Mouse (Mus musculus) megakaryocyte, embryonic 14.5 days (primary cell): ENCODE results near the gene Tmc4. TPM values are rescaled to one million over a fixed set of nuclear protein-coding genes. Genes with fewer than 3 reads are reported as not detected.
A peak's percentile ranks its signal among the peaks of the same experiment; 100 is the strongest.

ENCODE experiments used
- H3K27me3 ChIP-seq: replicated peaks from 2 replicates; pipeline ENCODE3; 2012; ENCODE audit warnings: inconsistent platforms
- H3K36me3 ChIP-seq: replicated peaks from 2 replicates; pipeline ENCODE3; 2012; ENCODE audit warnings: low read length, inconsistent platforms, mixed read lengths
- H3K4me1 ChIP-seq: 2 replicates; pipeline ENCODE4 v1.6.1; 2012; ENCODE audit warnings: inconsistent platforms
- H3K4me3 ChIP-seq: replicated peaks from 2 replicates; pipeline ENCODE3; 2012; ENCODE audit warnings: moderate library complexity, mild to moderate bottlenecking, inconsistent platforms
- H3K9me3 ChIP-seq: 2 replicates; pipeline ENCODE4 v1.6.1; 2012; ENCODE audit warnings: inconsistent platforms
- FLI1 ChIP-seq: IDR thresholded peaks from 2 replicates; pipeline ENCODE4 v1.6.1; 2012; ENCODE audit warnings: low read length, inconsistent platforms, mixed read lengths
- GATA1 ChIP-seq: IDR thresholded peaks from 3 replicates; pipeline ENCODE4 v1.6.1; 2012; ENCODE audit warnings: mixed read lengths, low read length, inconsistent platforms, borderline replicate concordance
- polyA plus RNA-seq: library from polyadenylated mRNA; stranded (reverse); fragments of >175 nt; gene quantifications from 2 replicates; pipeline ENCODE4 v1.2.3, GENCODE M21; 2012; ENCODE audit warnings: low replicate concordance; ENCODE audit not compliant: insufficient read depth

Gene Tmc4
- polyA plus RNA-seq, 1 experiment: 3.3 TPM

- Histone ChIP-seq H3K9me3 (no peaks in the 10 kb centered on the region), H3K4me1 (peaks cover 46% of the 10 kb centered on the region), H3K36me3 (peaks cover 59% of the 10 kb centered on the region), H3K27me3 (no peaks in the 10 kb centered on the region), H3K4me3 (peak within 1 kb of the TSS; percentile 99)
- no peak for TF ChIP-seq GATA1
- no peak for TF ChIP-seq FLI1
These were observed 15.1 kb upstream of the Tmc4 start, which contains the start of gene Tsen34 for GRCm38 (mm10) chr7:3692382-3692986. Gene Tsen34 (plus strand): TSS chr7:3692863.

- H3K4me1 ChIP-seq: peaks cover 46% of the 10 kb centered on the region
- peaks cover 59% of the 10 kb centered on the region for H3K36me3 ChIP-seq
- H3K27me3 ChIP-seq: no peaks in the 10 kb centered on the region
- peak overlapping the region; percentile 99 for H3K4me3 ChIP-seq
- TF ChIP-seq GATA1: no peak
- no peak for TF ChIP-seq FLI1
- no peaks in the 10 kb centered on the region for H3K9me3 ChIP-seq
These were observed 14.6 kb upstream of the Tmc4 start for GRCm38 (mm10) chr7:3691919-3692318.

- Histone ChIP-seq H3K36me3 (peaks cover 96% of the 10 kb centered on the region), H3K9me3 (no peaks in the 10 kb centered on the region), H3K4me1 (peaks cover 44% of the 10 kb centered on the region), H3K27me3 (no peaks in the 10 kb centered on the region), H3K4me3 (no peak overlapping the region)
- no peak for TF ChIP-seq FLI1
These were observed 8.2 kb upstream of the Tmc4 start for GRCm38 (mm10) chr7:3685400-3686187.

- Histone ChIP-seq H3K4me1 (peaks cover 39% of the 10 kb centered on the region), H3K9me3 (no peaks in the 10 kb centered on the region), H3K4me3 (no peak overlapping the region), H3K36me3 (peaks cover 95% of the 10 kb centered on the region), H3K27me3 (no peaks in the 10 kb centered on the region)
- TF ChIP-seq GATA1 (no peak), FLI1 (no peak)
These were observed 7.3 kb upstream of the Tmc4 start for GRCm38 (mm10) chr7:3684698-3685097.

- TF ChIP-seq GATA1 (no peak), FLI1 (no peak)
- Histone ChIP-seq H3K9me3 (no peaks in the 10 kb centered on the region), H3K4me1 (peaks cover 39% of the 10 kb centered on the region), H3K36me3 (peaks cover 94% of the 10 kb centered on the region), H3K27me3 (no peaks in the 10 kb centered on the region), H3K4me3 (no peak overlapping the region)
These were observed 6.7 kb upstream of the Tmc4 start for GRCm38 (mm10) chr7:3683908-3684550.

DNA sequence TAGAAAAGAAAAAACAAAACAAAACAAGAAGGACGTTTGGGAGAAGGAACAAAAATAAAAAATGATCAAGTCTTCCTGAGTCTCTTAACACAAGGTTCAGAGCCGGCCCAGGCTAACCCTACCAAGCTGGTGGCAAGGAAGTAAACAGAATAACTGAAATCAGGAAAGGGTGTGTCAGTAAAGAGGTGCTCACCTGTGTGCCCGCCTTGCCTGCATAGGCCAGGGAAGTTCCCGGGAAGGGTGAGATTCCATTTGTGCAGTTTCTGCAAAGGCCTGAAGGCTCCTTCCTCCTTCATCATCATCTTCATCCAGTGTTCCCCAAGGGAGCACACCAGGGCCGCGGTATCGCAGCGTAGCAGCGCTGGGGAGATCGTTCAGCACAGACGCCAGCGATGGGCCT is 982 bp downstream of the Tmc4 start:
- TF ChIP-seq GATA1: no peak
- TF ChIP-seq FLI1: no peak
- no peaks in the 10 kb centered on the region for H3K27me3 ChIP-seq
- peaks cover 82% of the 10 kb centered on the region for H3K36me3 ChIP-seq
- H3K9me3 ChIP-seq: no peaks in the 10 kb centered on the region
- no peak overlapping the region for H3K4me3 ChIP-seq
- peaks cover 75% of the 10 kb centered on the region for H3K4me1 ChIP-seq

- Histone ChIP-seq H3K4me1 (peaks cover 65% of the 10 kb centered on the region), H3K9me3 (no peaks in the 10 kb centered on the region), H3K36me3 (peaks cover 82% of the 10 kb centered on the region), H3K27me3 (no peaks in the 10 kb centered on the region), H3K4me3 (peak overlapping the region; percentile 70)
- no peak for TF ChIP-seq GATA1
- TF ChIP-seq FLI1: no peak
These were observed 2.2 kb downstream of the Tmc4 start for GRCm38 (mm10) chr7:3675228-3675548.

DNA sequence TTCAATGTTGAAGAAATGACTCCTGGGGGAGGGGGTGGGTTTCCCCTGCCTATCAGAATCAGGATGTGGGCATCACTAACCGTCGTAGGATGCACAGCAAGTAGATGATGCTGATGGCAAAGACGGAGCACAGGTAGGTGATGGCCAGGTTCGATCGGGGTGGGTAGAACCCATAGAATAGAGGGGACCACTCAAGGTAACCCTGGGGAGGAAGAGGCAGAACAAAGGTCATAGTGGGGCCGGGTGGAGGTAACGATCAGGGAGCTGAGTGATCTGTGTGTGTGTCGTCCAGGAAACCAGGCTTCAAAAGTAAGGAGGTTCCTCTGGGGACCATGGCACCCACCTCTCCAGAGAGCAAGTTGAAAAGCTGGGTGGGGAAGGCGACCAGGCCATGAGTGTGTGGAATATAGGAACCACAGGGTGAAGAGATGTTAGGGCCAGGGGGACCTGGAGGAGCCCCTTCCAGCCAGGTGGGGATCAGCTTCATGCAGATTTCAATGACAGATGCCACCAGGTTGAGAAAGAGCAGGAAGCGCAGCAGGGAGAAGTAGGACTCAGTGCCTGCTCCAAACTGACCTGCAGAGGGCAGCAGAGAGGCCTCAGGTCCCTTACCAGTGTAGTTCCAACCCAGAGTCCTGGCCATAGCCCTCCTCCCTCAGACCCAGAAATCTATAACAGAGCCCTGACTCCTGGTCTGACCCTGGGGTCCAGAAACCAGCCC is 2.7 kb downstream of the Tmc4 start:
- Histone ChIP-seq H3K4me3 (peak overlapping the region; percentile 70), H3K4me1 (peaks cover 67% of the 10 kb centered on the region), H3K36me3 (peaks cover 83% of the 10 kb centered on the region), H3K27me3 (no peaks in the 10 kb centered on the region), H3K9me3 (no peaks in the 10 kb centered on the region)
- TF ChIP-seq FLI1: no peak
- TF ChIP-seq GATA1: no peak

- TF ChIP-seq GATA1 (no peak), FLI1 (no peak)
- Histone ChIP-seq H3K4me3 (peak overlapping the region; percentile 83), H3K9me3 (no peaks in the 10 kb centered on the region), H3K36me3 (peaks cover 60% of the 10 kb centered on the region), H3K27me3 (no peaks in the 10 kb centered on the region), H3K4me1 (peaks cover 56% of the 10 kb centered on the region)
These were observed 10.4 kb downstream of the Tmc4 start for GRCm38 (mm10) chr7:3666921-3667391.
